Mouse (Mus musculus) midbrain, embryonic 13.5 days (tissue): ENCODE measurements at regions not wholly inside any gene's neighbourhood (a gene's known extent, or its start where the extent isn't known, plus 50 kb on each side); places are given as distances from the start of the nearest gene placed in this dataset.

ENCODE experiments used
- ATAC-seq: fragments of 200-750 bp; cut with Nextera tagmentation; 2 replicates; pipeline ENCODE4 v1.8.0; 2017; ENCODE audit warnings: mild to moderate bottlenecking, moderate TSS enrichment, moderate library complexity
- H3K27ac ChIP-seq: fragments of 300-500 bp; sonication (generic); 2 replicates; pipeline ENCODE4 v1.5.1; 2015; ENCODE audit warnings: inconsistent platforms, mild to moderate bottlenecking, moderate library complexity
- H3K27me3 ChIP-seq: fragments of 300-500 bp; sonication (generic); 2 replicates; pipeline ENCODE4 v1.6.1; 2015; ENCODE audit warnings: mild to moderate bottlenecking, inconsistent platforms
- H3K36me3 ChIP-seq: fragments of 300-500 bp; sonication (generic); 2 replicates; pipeline ENCODE4 v1.6.1; 2015; ENCODE audit warnings: mild to moderate bottlenecking, inconsistent platforms
- H3K4me1 ChIP-seq: fragments of 300-500 bp; sonication (generic); replicated peaks from 2 replicates; pipeline ENCODE4 v1.6.1; 2015; ENCODE audit warnings: inconsistent platforms
- H3K4me2 ChIP-seq: fragments of 300-500 bp; sonication (generic); replicated peaks from 2 replicates; pipeline ENCODE4 v1.6.1; 2015; ENCODE audit warnings: moderate library complexity, mild to moderate bottlenecking, inconsistent platforms
- H3K4me3 ChIP-seq: fragments of 300-500 bp; sonication (generic); replicated peaks from 2 replicates; pipeline ENCODE4 v1.5.1; 2015; ENCODE audit warnings: mild to moderate bottlenecking, inconsistent platforms
- H3K9ac ChIP-seq: fragments of 300-500 bp; sonication (generic); replicated peaks from 2 replicates; pipeline ENCODE4 v1.6.1; 2015; ENCODE audit warnings: mild to moderate bottlenecking, inconsistent platforms
- H3K9me3 ChIP-seq: fragments of 300-500 bp; sonication (generic); 2 replicates; pipeline ENCODE4 v1.6.1; 2016; ENCODE audit warnings: mild to moderate bottlenecking, inconsistent platforms
- WGBS: fragments of 180-500 bp; shearing (Covaris S2); methylation state at CpG from one replicate; pipeline ENCODE4 v1.1.7; 2015; 5-methylcytosine and 5-hydroxymethylcytosine counted together

- Histone ChIP-seq H3K9me3 (no peaks in the 10 kb centered on the region), H3K27me3 (no peaks in the 10 kb centered on the region), H3K27ac (no peak overlapping the region), H3K4me2 (no peak overlapping the region), H3K36me3 (no peaks in the 10 kb centered on the region), H3K4me3 (no peak overlapping the region), H3K9ac (no peak overlapping the region), H3K4me1 (no peaks in the 10 kb centered on the region)
- no peak for ATAC-seq
Measured at GRCm38 (mm10) chr8:50180682-50181081, 1336.9 kb upstream of the Tenm3 start.

GRCm38 (mm10) chr8:50164773-50165454 lies 1321.2 kb upstream of the Tenm3 start:
- Histone ChIP-seq H3K4me2 (no peak overlapping the region), H3K36me3 (no peaks in the 10 kb centered on the region), H3K27ac (no peak overlapping the region), H3K4me3 (no peak overlapping the region), H3K9ac (no peak overlapping the region), H3K9me3 (no peaks in the 10 kb centered on the region), H3K27me3 (no peaks in the 10 kb centered on the region), H3K4me1 (no peaks in the 10 kb centered on the region)
- WGBS = 56% methylated on average over 2 of the region's 2 CpGs
- peak; percentile 67; the same call in 1 of the 2 replicates for ATAC-seq

- H3K9ac ChIP-seq = no peak overlapping the region
- H3K27me3 ChIP-seq = no peaks in the 10 kb centered on the region
- H3K36me3 ChIP-seq = no peaks in the 10 kb centered on the region
- no peaks in the 10 kb centered on the region for H3K9me3 ChIP-seq
- H3K4me3 ChIP-seq = no peak overlapping the region
- H3K4me2 ChIP-seq = no peak overlapping the region
- ATAC-seq = no peak
- 91% methylated on average over 3 of the region's 3 CpGs for WGBS
- no peaks in the 10 kb centered on the region for H3K4me1 ChIP-seq
- H3K27ac ChIP-seq = no peak overlapping the region
Measured at GRCm38 (mm10) chr8:50161076-50161475, 1317.3 kb upstream of the Tenm3 start.

- no peaks in the 10 kb centered on the region for H3K27me3 ChIP-seq
- WGBS = 74% methylated on average over 5 of the region's 5 CpGs
- H3K4me3 ChIP-seq = no peak overlapping the region
- peak overlapping the region; percentile 5; the same call in 1 of the 2 replicates for H3K27ac ChIP-seq
- H3K9ac ChIP-seq = no peak overlapping the region
- H3K4me1 ChIP-seq = no peaks in the 10 kb centered on the region
- no peaks in the 10 kb centered on the region for H3K9me3 ChIP-seq
- H3K36me3 ChIP-seq = no peaks in the 10 kb centered on the region
- ATAC-seq = peak; percentile 75
- no peak overlapping the region for H3K4me2 ChIP-seq
Measured at GRCm38 (mm10) chr8:50160326-50160725, 1316.6 kb upstream of the Tenm3 start.

GRCm38 (mm10) chr8:50139876-50140275 lies 1296.1 kb upstream of the Tenm3 start:
- 92% methylated on average over 3 of the region's 3 CpGs for WGBS
- no peak overlapping the region for H3K9ac ChIP-seq
- H3K27ac ChIP-seq = no peak overlapping the region
- no peak for ATAC-seq
- H3K36me3 ChIP-seq = no peaks in the 10 kb centered on the region
- no peak overlapping the region for H3K4me2 ChIP-seq
- no peaks in the 10 kb centered on the region for H3K4me1 ChIP-seq
- H3K9me3 ChIP-seq = no peaks in the 10 kb centered on the region
- H3K4me3 ChIP-seq = no peak overlapping the region
- no peaks in the 10 kb centered on the region for H3K27me3 ChIP-seq

GRCm38 (mm10) chr8:50120041-50120440 lies 1276.3 kb upstream of the Tenm3 start:
- 89% methylated on average over 9 of the region's 9 CpGs for WGBS
- Histone ChIP-seq H3K4me3 (no peak overlapping the region), H3K9ac (no peak overlapping the region), H3K4me1 (no peaks in the 10 kb centered on the region), H3K27me3 (no peaks in the 10 kb centered on the region), H3K9me3 (no peaks in the 10 kb centered on the region), H3K27ac (no peak overlapping the region), H3K36me3 (no peaks in the 10 kb centered on the region), H3K4me2 (no peak overlapping the region)
- no peak for ATAC-seq

DNA sequence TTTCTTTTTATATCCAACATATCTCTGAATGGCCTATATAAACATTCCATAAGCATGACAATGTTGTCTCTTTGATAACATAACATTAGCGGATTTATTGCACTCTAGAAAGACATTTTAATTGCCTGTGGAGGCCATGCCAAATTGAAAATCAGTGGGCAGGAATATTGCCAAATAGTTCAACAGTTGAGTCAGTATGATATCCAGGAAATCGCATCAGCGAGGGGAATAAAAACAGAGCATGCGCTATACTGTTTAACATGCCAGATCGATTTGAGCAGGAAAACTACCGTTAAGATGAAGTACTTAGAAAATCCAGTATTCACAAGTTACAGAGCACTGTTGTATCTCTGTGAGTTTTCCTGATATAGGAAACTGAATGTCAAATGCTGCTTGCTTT lies 1238.6 kb upstream of the Tenm3 start:
- H3K4me1 ChIP-seq = no peaks in the 10 kb centered on the region
- no peaks in the 10 kb centered on the region for H3K9me3 ChIP-seq
- ATAC-seq = no peak
- WGBS = 88% methylated on average over 6 of the region's 6 CpGs
- H3K27ac ChIP-seq = no peak overlapping the region
- no peaks in the 10 kb centered on the region for H3K27me3 ChIP-seq
- no peak overlapping the region for H3K9ac ChIP-seq
- H3K4me2 ChIP-seq = no peak overlapping the region
- H3K4me3 ChIP-seq = no peak overlapping the region
- no peaks in the 10 kb centered on the region for H3K36me3 ChIP-seq

DNA sequence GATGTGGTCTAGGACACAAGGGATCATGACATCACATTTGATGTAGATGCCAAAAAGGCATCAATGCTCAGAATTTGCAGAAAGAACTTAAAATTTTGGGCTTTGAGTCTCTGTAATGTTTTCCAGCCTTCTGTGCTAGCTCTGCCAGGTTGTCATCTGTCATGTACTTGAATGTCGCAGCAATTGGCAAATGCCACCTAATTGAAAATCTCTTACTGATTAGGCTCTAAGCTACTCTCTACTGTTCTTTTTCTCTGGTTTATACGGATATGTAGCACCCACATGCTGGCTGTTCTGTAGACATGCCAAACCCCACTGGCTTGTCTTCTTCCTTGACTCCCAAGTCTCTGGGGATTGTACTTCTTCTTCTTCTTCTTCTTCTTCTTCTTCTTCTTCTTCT lies 1193.3 kb upstream of the Tenm3 start:
- no peaks in the 10 kb centered on the region for H3K4me1 ChIP-seq
- H3K9ac ChIP-seq = no peak overlapping the region
- H3K4me2 ChIP-seq = no peak overlapping the region
- 80% methylated on average over 2 of the region's 2 CpGs for WGBS
- no peaks in the 10 kb centered on the region for H3K27me3 ChIP-seq
- H3K9me3 ChIP-seq = no peaks in the 10 kb centered on the region
- no peaks in the 10 kb centered on the region for H3K36me3 ChIP-seq
- no peak overlapping the region for H3K4me3 ChIP-seq
- H3K27ac ChIP-seq = no peak overlapping the region
- ATAC-seq = no peak

GRCm38 (mm10) chr8:50027544-50027943 lies 1183.8 kb upstream of the Tenm3 start:
- no peak overlapping the region for H3K4me3 ChIP-seq
- no peak overlapping the region for H3K27ac ChIP-seq
- H3K9me3 ChIP-seq = no peaks in the 10 kb centered on the region
- H3K36me3 ChIP-seq = no peaks in the 10 kb centered on the region
- no peaks in the 10 kb centered on the region for H3K27me3 ChIP-seq
- no peak overlapping the region for H3K9ac ChIP-seq
- H3K4me2 ChIP-seq = no peak overlapping the region
- no peaks in the 10 kb centered on the region for H3K4me1 ChIP-seq
- WGBS = 82% methylated on average over 6 of the region's 6 CpGs
- no peak for ATAC-seq

GRCm38 (mm10) chr8:50007546-50007945 lies 1163.8 kb upstream of the Tenm3 start:
- Histone ChIP-seq H3K36me3 (no peaks in the 10 kb centered on the region), H3K27me3 (no peaks in the 10 kb centered on the region), H3K9ac (no peak overlapping the region), H3K9me3 (peaks cover 3% of the 10 kb centered on the region; the same call in 1 of the 2 replicates), H3K4me3 (no peak overlapping the region), H3K4me1 (no peaks in the 10 kb centered on the region), H3K27ac (no peak overlapping the region), H3K4me2 (no peak overlapping the region)
- 72% methylated on average over 3 of the region's 3 CpGs for WGBS
- no peak for ATAC-seq

- no peak for ATAC-seq
- WGBS = 57% methylated on average over 1 of the region's 1 CpGs
- peaks cover 9% of the 10 kb centered on the region; the same call in 1 of the 2 replicates for H3K27me3 ChIP-seq
- H3K9me3 ChIP-seq = peaks cover 2% of the 10 kb centered on the region; the same call in 1 of the 2 replicates
- H3K36me3 ChIP-seq = no peaks in the 10 kb centered on the region
- H3K27ac ChIP-seq = no peak overlapping the region
- no peaks in the 10 kb centered on the region for H3K4me1 ChIP-seq
- no peak overlapping the region for H3K4me2 ChIP-seq
- H3K4me3 ChIP-seq = no peak overlapping the region
- H3K9ac ChIP-seq = no peak overlapping the region
Measured at GRCm38 (mm10) chr8:50004254-50004653, 1160.5 kb upstream of the Tenm3 start.

DNA sequence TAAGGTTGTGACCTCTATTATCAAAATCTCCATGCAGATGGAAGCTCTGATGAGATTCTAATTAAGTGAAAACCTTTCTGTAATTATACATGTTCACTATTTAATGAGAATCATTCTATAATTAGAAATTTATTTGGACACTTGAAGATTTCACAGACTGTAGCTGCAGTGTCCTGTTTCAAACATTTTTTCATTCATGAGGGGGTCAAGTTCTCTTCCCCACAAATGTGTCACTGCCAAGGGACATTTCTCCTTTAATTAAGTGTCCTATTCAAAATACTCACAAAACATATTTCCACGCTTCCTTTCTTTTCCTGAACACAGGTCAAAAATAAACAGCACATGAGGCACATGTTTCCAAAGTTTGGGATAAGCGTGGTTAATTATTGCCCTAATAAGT lies 1159.9 kb upstream of the Tenm3 start:
- no peak for ATAC-seq
- Histone ChIP-seq H3K9me3 (no peaks in the 10 kb centered on the region), H3K4me1 (no peaks in the 10 kb centered on the region), H3K36me3 (no peaks in the 10 kb centered on the region), H3K4me3 (no peak overlapping the region), H3K9ac (no peak overlapping the region), H3K27ac (no peak overlapping the region), H3K27me3 (peaks cover 9% of the 10 kb centered on the region; the same call in 1 of the 2 replicates), H3K4me2 (no peak overlapping the region)
- 87% methylated on average over 2 of the region's 2 CpGs for WGBS
